Mouse (Mus musculus): Measurements from ENCODE around the gene Tbck.

GRCm38 (mm10) chr3:132683447-132684230 is at the start of gene Tbck:
- peak; percentile 76 for TF ChIP-seq POLR2A (IDR thresholded peaks at IDR 0.05; ENCODE audit: insufficient read length, low read depth)
- peak in 1 of 3 experiments; percentile 4 for TF ChIP-seq MYOG (IDR thresholded peaks at IDR 0.05; ENCODE audit: control insufficient read depth in 1 of 3, insufficient read depth in 1 of 3, insufficient read length in 2 of 3, low read depth in 2 of 3)
- TF ChIP-seq CEBPB (IDR thresholded peaks at IDR 0.05; ENCODE audit: insufficient read depth, poor library complexity, severe bottlenecking): no peak
- TF ChIP-seq USF1 (IDR thresholded peaks at IDR 0.05; ENCODE audit: low read depth): no peak
- no peak for TF ChIP-seq TCF12 (IDR thresholded peaks at IDR 0.05; ENCODE audit: insufficient read depth, poor library complexity, severe bottlenecking)
- no peak for TF ChIP-seq REST (IDR thresholded peaks at IDR 0.05; ENCODE audit: insufficient read depth, insufficient read length)
- peak; percentile 69 for TF ChIP-seq POLR2AphosphoS2 (IDR thresholded peaks at IDR 0.05; ENCODE audit: insufficient read length, low read depth)
- TF ChIP-seq SRF (IDR thresholded peaks at IDR 0.05; ENCODE audit: control insufficient read depth, insufficient read length, low read depth): peak; percentile 71
- peak in 1 of 3 experiments; percentile 2 for TF ChIP-seq MYOD1 (IDR thresholded peaks at IDR 0.05; ENCODE audit: control insufficient read depth in 1 of 3, insufficient read length in 2 of 3, low read depth in 2 of 3)
- TF ChIP-seq MAX (IDR thresholded peaks at IDR 0.05; ENCODE audit: low read depth): peak; percentile 98
